Mouse (Mus musculus) CH12.LX (cell line): ENCODE data around the gene Ptpn21. TPM values are rescaled to one million over a fixed set of nuclear protein-coding genes. Genes with fewer than 3 reads are reported as not detected.

Experiments used
- DNase-seq: peaks from one replicate; pipeline ENCODE4 v3.0.0-alpha.2; 2013; ENCODE audit errors: extremely low read depth
- H3K27ac ChIP-seq: 2 replicates; pipeline ENCODE4 v1.5.1; 2012; ENCODE audit warnings: low read depth, mild to moderate bottlenecking, control low read depth, moderate library complexity; ENCODE audit not compliant: insufficient read depth
- H3K27me3 ChIP-seq: replicated peaks from 2 replicates; pipeline ENCODE3; 2012; ENCODE audit warnings: inconsistent platforms
- H3K36me3 ChIP-seq, 2 experiments: replicated peaks in 1 of 2; 2 replicates each; pipeline versions ENCODE3 to v1.6.1; 2012; ENCODE audit warnings: inconsistent platforms in 1 of 2, low read length in 1 of 2, mild to moderate bottlenecking in 1 of 2, mixed read lengths in 1 of 2, moderate library complexity in 1 of 2; ENCODE audit not compliant: control insufficient read depth in 1 of 2, insufficient read depth in 1 of 2
- H3K4me1 ChIP-seq, 2 experiments: 2 replicates each; pipeline ENCODE4 v1.6.1; 2012; ENCODE audit warnings: inconsistent platforms in 1 of 2, moderate library complexity in 1 of 2; ENCODE audit not compliant: insufficient read depth in 2 of 2, control insufficient read depth in 1 of 2
- H3K4me2 ChIP-seq: 2 replicates; pipeline ENCODE4 v1.6.1; 2012; ENCODE audit warnings: low read depth, mild to moderate bottlenecking, control low read depth; ENCODE audit not compliant: poor library complexity, insufficient read depth, severe bottlenecking
- H3K4me3 ChIP-seq, 3 experiments: fragments of 150-350 bp in 1 of 3; sonication (generic) in 1 of 3; replicated peaks in 1 of 3; 2 replicates each; pipeline versions ENCODE3 to v1.5.1; 2011 to 2012; ENCODE audit warnings: low read depth in 2 of 3, low read length in 2 of 3, mild to moderate bottlenecking in 2 of 3, moderate library complexity in 2 of 3, control low read depth in 1 of 3, improper control_type of control experiment in 1 of 3, inconsistent platforms in 1 of 3, mixed read lengths in 1 of 3; ENCODE audit not compliant: poor library complexity in 1 of 3
- H3K79me2 ChIP-seq: replicated peaks from 2 replicates; pipeline ENCODE4 v1.6.1; 2012; ENCODE audit warnings: mild to moderate bottlenecking, moderate library complexity; ENCODE audit not compliant: control insufficient read depth, poor library complexity, insufficient read depth, severe bottlenecking; ENCODE audit errors: extremely low read depth
- H3K9ac ChIP-seq: 2 replicates; pipeline ENCODE4 v1.6.1; 2012; ENCODE audit warnings: low read depth, mild to moderate bottlenecking, control low read depth, moderate library complexity; ENCODE audit not compliant: insufficient read depth
- H3K9me3 ChIP-seq: replicated peaks from 2 replicates; pipeline ENCODE3; 2012; ENCODE audit warnings: low read length, inconsistent platforms, mixed read lengths
- BHLHE40 ChIP-seq: IDR thresholded peaks from 2 replicates; pipeline ENCODE4 v1.6.1; 2011; ENCODE audit warnings: mild to moderate bottlenecking, low read depth, low read length, improper control_type of control experiment
- CHD1 ChIP-seq: IDR thresholded peaks from 2 replicates; pipeline ENCODE4 v1.6.1; 2012; ENCODE audit warnings: low read depth, low read length, improper control_type of control experiment, inconsistent platforms
- CHD2 ChIP-seq: IDR thresholded peaks from 2 replicates; pipeline ENCODE4 v1.6.1; 2011; ENCODE audit warnings: low read length, improper control_type of control experiment
- CTCF ChIP-seq, 2 experiments: IDR thresholded peaks in 1 of 2; conservative IDR thresholded peaks in 1 of 2; 2 replicates each; pipeline ENCODE4 v1.5.1; 2011 to 2012; ENCODE audit warnings: low read depth in 2 of 2, low read length in 2 of 2, improper control_type of control experiment in 1 of 2, inconsistent platforms in 1 of 2, mild to moderate bottlenecking in 1 of 2, moderate library complexity in 1 of 2
- EP300 ChIP-seq: IDR thresholded peaks from 2 replicates; pipeline ENCODE4 v1.6.1; 2011; ENCODE audit warnings: low read length, improper control_type of control experiment
- ETS1 ChIP-seq: conservative IDR thresholded peaks from 2 replicates; pipeline ENCODE4 v1.6.1; 2012; ENCODE audit warnings: low read depth, mild to moderate bottlenecking, inconsistent platforms, low read length, improper control_type of control experiment, moderate library complexity
- GABPA ChIP-seq: IDR thresholded peaks from 2 replicates; pipeline ENCODE4 v1.6.1; 2012; ENCODE audit warnings: low read depth, low read length, improper control_type of control experiment, inconsistent platforms; ENCODE audit not compliant: insufficient replicate concordance
- HCFC1 ChIP-seq: IDR thresholded peaks from 2 replicates; pipeline ENCODE4 v1.6.1; 2012; ENCODE audit warnings: low read depth, mild to moderate bottlenecking, inconsistent platforms, low read length, improper control_type of control experiment
- IRF4 ChIP-seq: IDR thresholded peaks from 2 replicates; pipeline ENCODE4 v1.6.1; 2014; ENCODE audit warnings: low read depth, mild to moderate bottlenecking, inconsistent platforms, low read length, improper control_type of control experiment
- JUN ChIP-seq: IDR thresholded peaks from 2 replicates; pipeline ENCODE4 v1.6.1; 2011; ENCODE audit warnings: low read depth, mild to moderate bottlenecking, low read length, improper control_type of control experiment, moderate library complexity; ENCODE audit not compliant: insufficient read depth
- JUND ChIP-seq: conservative IDR thresholded peaks from 2 replicates; pipeline ENCODE4 v1.6.1; 2011; ENCODE audit warnings: low read depth, low read length, improper control_type of control experiment
- KAT2A ChIP-seq: IDR thresholded peaks from 2 replicates; pipeline ENCODE4 v1.6.1; 2012; ENCODE audit warnings: low read length, improper control_type of control experiment, inconsistent platforms; ENCODE audit not compliant: insufficient replicate concordance
- MAX ChIP-seq: IDR thresholded peaks from 2 replicates; pipeline ENCODE4 v1.6.1; 2011; ENCODE audit warnings: low read length, improper control_type of control experiment
- MXI1 ChIP-seq: IDR thresholded peaks from 2 replicates; pipeline ENCODE4 v1.6.1; 2011; ENCODE audit warnings: mild to moderate bottlenecking, low read depth, low read length, improper control_type of control experiment
- NRF1 ChIP-seq: IDR thresholded peaks from 2 replicates; pipeline ENCODE4 v1.6.1; 2014; ENCODE audit warnings: low read depth, mild to moderate bottlenecking, inconsistent platforms, low read length, improper control_type of control experiment, moderate library complexity
- PAX5 ChIP-seq: IDR thresholded peaks from 2 replicates; pipeline ENCODE4 v1.6.1; 2012; ENCODE audit warnings: low read length, inconsistent platforms, mixed read lengths
- POLR2A ChIP-seq: IDR thresholded peaks from 2 replicates; pipeline ENCODE4 v1.6.1; 2011; ENCODE audit warnings: low read depth, mild to moderate bottlenecking, improper control_type of control experiment, low read length
- POLR2AphosphoS2 ChIP-seq: IDR thresholded peaks from 2 replicates; pipeline ENCODE4 v1.6.1; 2011; ENCODE audit warnings: low read depth, low read length, improper control_type of control experiment
- RAD21 ChIP-seq: IDR thresholded peaks from 2 replicates; pipeline ENCODE4 v1.6.1; 2011; ENCODE audit warnings: low read depth, mild to moderate bottlenecking, low read length, improper control_type of control experiment, moderate library complexity
- RCOR1 ChIP-seq: conservative IDR thresholded peaks from 2 replicates; pipeline ENCODE4 v1.6.1; 2012; ENCODE audit warnings: low read depth, mild to moderate bottlenecking, inconsistent platforms, low read length, improper control_type of control experiment
- SIN3A ChIP-seq: IDR thresholded peaks from 2 replicates; pipeline ENCODE4 v1.6.1; 2012; ENCODE audit warnings: low read length, improper control_type of control experiment, inconsistent platforms
- SMC3 ChIP-seq: IDR thresholded peaks from 2 replicates; pipeline ENCODE4 v1.6.1; 2011; ENCODE audit warnings: low read depth, low read length, improper control_type of control experiment
- TBP ChIP-seq: conservative IDR thresholded peaks from 2 replicates; pipeline ENCODE4 v1.6.1; 2011; ENCODE audit warnings: low read depth, low read length, improper control_type of control experiment
- TCF12 ChIP-seq: IDR thresholded peaks from 2 replicates; pipeline ENCODE4 v1.6.1; 2014; ENCODE audit warnings: low read depth, mild to moderate bottlenecking, inconsistent platforms, low read length, improper control_type of control experiment
- UBTF ChIP-seq: IDR thresholded peaks from 2 replicates; pipeline ENCODE4 v1.6.1; 2012; ENCODE audit warnings: low read depth, mild to moderate bottlenecking, inconsistent platforms, low read length, improper control_type of control experiment, moderate library complexity
- USF1 ChIP-seq: IDR thresholded peaks from 2 replicates; pipeline ENCODE4 v1.6.1; 2014; ENCODE audit warnings: low read depth, mild to moderate bottlenecking, inconsistent platforms, low read length, improper control_type of control experiment
- ZKSCAN1 ChIP-seq: IDR thresholded peaks from 2 replicates; pipeline ENCODE4 v1.6.1; 2012; ENCODE audit warnings: low read depth, inconsistent platforms, low read length, improper control_type of control experiment, borderline replicate concordance
- ZMIZ1 ChIP-seq: IDR thresholded peaks from 2 replicates; pipeline ENCODE4 v1.6.1; 2012; ENCODE audit warnings: low read depth, mild to moderate bottlenecking, inconsistent platforms, low read length, improper control_type of control experiment
- dilution Hi-C: fragments of 300-500 bp; cut with MboI; formaldehyde crosslinking; loops from 2 replicates; pipeline ENCODE4 v1.14.3; 2020; ENCODE audit warnings: low sequenced_read_pairs; ENCODE audit not compliant: extremely low pct_unique_long_range_greater_than_20kb, extremely low pct_ligation_motif_present
- in situ Hi-C: fragments of 300-500 bp; cut with MboI; formaldehyde crosslinking; loops from 3 replicates; pipeline ENCODE4 v1.14.3; 2019; ENCODE audit warnings: low sequenced_read_pairs, low pct_ligation_motif_present, low pct_unique_long_range_greater_than_20kb, mixed read lengths
- polyA plus RNA-seq: library from polyadenylated mRNA; unstranded; fragments of >175 nt; gene quantifications from 2 replicates; pipeline ENCODE4 v1.2.1, GENCODE M21; 2012; ENCODE audit warnings: low read depth; ENCODE audit not compliant: insufficient read length
- total RNA-seq, 2 experiments: library from RNA; depleted of rRNA; stranded (reverse); fragments of 300-350 nt in 1 of 2; fragments of >200 nt in 1 of 2; gene quantifications; 2 replicates each; pipeline ENCODE4 v1.2.3; 2012 to 2014

The Ptpn21 gene
- total and polyA plus RNA-seq, 3 experiments: 2.2 to 5.8 (median 3.5) TPM

DNA sequence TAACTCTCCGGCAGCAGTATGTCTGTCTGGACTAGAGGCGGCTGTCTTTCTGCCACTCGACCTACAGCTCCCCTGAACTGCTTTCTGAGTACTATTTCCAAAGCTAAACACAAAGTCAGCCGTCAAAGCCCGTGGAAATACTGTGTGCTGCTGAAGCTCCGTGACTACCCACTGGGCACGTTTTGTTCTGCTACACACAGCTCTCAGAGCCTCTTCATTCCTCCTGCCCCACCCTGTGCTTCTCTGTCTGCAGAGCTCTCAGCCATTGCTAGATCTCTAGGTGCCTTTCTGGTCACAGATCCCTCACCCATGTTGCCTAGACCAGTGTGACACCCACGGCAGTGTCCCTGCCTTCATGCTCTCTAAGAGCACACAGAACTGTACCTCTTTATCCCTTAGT is 47.0 kb downstream of the Ptpn21 start:
- no peaks in the 10 kb centered on the region for H3K79me2 ChIP-seq
- DNase-seq: no peak
- H3K27ac ChIP-seq: no peak overlapping the region
- no peak overlapping the region for H3K4me3 ChIP-seq
- H3K36me3 ChIP-seq: peaks cover 15 to 83% of the 10 kb centered on the region in 2 experiments
- H3K4me1 ChIP-seq: peaks cover 3 to 13% of the 10 kb centered on the region in 2 experiments; a peak in 3 of 4 replicates
- TF ChIP-seq TCF12: no peak
- TF ChIP-seq JUND: no peak
- no peak for TF ChIP-seq CHD1
- TF ChIP-seq POLR2A: no peak
- TF ChIP-seq NRF1: no peak
- no peak for TF ChIP-seq CHD2
- TF ChIP-seq HCFC1: no peak
- TF ChIP-seq CTCF (conservative IDR thresholded peaks at IDR 0.05 in 1 of 2, IDR thresholded peaks at IDR 0.05 in 1 of 2; ENCODE audit: low read depth in 2 of 2, low read length in 2 of 2): no peak
- TF ChIP-seq TBP: no peak
- TF ChIP-seq EP300: no peak
- no peak for TF ChIP-seq ZMIZ1
- no peak for TF ChIP-seq UBTF
- no peak for TF ChIP-seq MAX
- TF ChIP-seq JUN: no peak
- TF ChIP-seq GABPA: no peak
- TF ChIP-seq USF1: no peak
- no peak for TF ChIP-seq BHLHE40
- TF ChIP-seq RAD21: no peak
- no peak overlapping the region for H3K9ac ChIP-seq
- in situ Hi-C loops: no loop called here
- dilution Hi-C loops: no loop called here
- no peaks in the 10 kb centered on the region for H3K9me3 ChIP-seq
- no peaks in the 10 kb centered on the region for H3K27me3 ChIP-seq
- H3K4me2 ChIP-seq: no peak overlapping the region

GRCm38 (mm10) chr12:98683574-98683973 is 53.6 kb downstream of the Ptpn21 start:
- Histone ChIP-seq H3K36me3 (peaks cover 22 to 84% of the 10 kb centered on the region in 2 experiments), H3K79me2 (no peaks in the 10 kb centered on the region), H3K4me3 (no peak overlapping the region), H3K9ac (no peak overlapping the region), H3K9me3 (no peaks in the 10 kb centered on the region), H3K27ac (no peak overlapping the region), H3K4me2 (no peak overlapping the region), H3K4me1 (peaks cover 3 to 13% of the 10 kb centered on the region in 2 experiments; a peak in 3 of 4 replicates), H3K27me3 (no peaks in the 10 kb centered on the region)
- TF ChIP-seq SIN3A (no peak), KAT2A (no peak), ETS1 (no peak), ZKSCAN1 (no peak), SMC3 (no peak), RCOR1 (no peak), MAX (no peak), UBTF (no peak), IRF4 (no peak), RAD21 (no peak), CHD2 (no peak), CHD1 (no peak), GABPA (no peak), USF1 (no peak), PAX5 (no peak), JUN (no peak), POLR2AphosphoS2 (no peak), MXI1 (no peak)
- dilution Hi-C loops: no loop called here
- in situ Hi-C loops: no loop called here
- DNase-seq: no peak
